ENCODE assay signal across 21 mouse cellular contexts in the genomic region with DNA sequence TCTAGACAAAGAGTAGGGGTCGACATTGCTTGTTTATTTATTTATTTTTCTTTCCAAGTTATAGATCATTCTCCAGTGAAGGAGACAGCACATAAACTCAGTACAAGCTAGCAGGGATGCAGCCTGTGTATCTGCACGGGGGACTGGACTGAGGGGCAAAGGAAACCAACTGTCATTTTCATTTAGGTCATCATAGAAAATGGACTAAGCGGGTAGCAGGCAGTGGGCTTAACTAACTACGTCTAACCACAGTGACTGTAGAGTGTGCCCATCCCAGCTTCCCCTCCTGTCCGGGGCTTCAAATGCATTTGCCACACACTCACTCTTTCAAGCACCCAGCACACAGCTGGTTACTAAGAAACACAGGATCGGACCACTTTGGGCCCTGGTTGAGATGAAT.
"Had no signal": no experiment of that assay in that cellular context is flagged by ENCODE, and none has a peak within 500 bp of the region (broad histone marks: within the 10 kb centered on the region; RNA-seq: fewer than 3 reads in every experiment).

No protein-coding gene starts in this region.

- H3K4me3 ChIP-seq: gastrocnemius, adult 2 months; heart, embryonic 13.5 days; heart, embryonic 15.5 days; hindbrain, embryonic 13.5 days; hindbrain, embryonic 15.5 days; left cerebral cortex, adult 2 months; limb, embryonic 10.5 days; limb, embryonic 12.5 days; liver, embryonic 13.5 days; liver, embryonic 15.5 days had no signal

- DNase-seq: gastrocnemius, adult 2 months; gastrocnemius, postnatal 10 days; gastrocnemius, postnatal 25 days; heart, adult 18-20 months; heart, postnatal 14 days; heart, postnatal 36 days; kidney, adult 18-20 months; kidney, postnatal 14 days; kidney, postnatal 36 days; layer of hippocampus, adult 9-11 months; liver; liver, embryonic 13.5 days had no signal

- H3K36me3 ChIP-seq: heart, embryonic 13.5 days; heart, embryonic 15.5 days; hindbrain, embryonic 13.5 days; hindbrain, embryonic 15.5 days; limb, embryonic 10.5 days; limb, embryonic 12.5 days; liver, embryonic 13.5 days; liver, embryonic 15.5 days had no signal

- H3K4me1 ChIP-seq: heart, embryonic 13.5 days; heart, embryonic 15.5 days; hindbrain, embryonic 13.5 days; hindbrain, embryonic 15.5 days; limb, embryonic 10.5 days; limb, embryonic 12.5 days; liver, embryonic 13.5 days; liver, embryonic 15.5 days had no signal

- H3K27ac ChIP-seq: gastrocnemius, adult 2 months; heart, embryonic 13.5 days; heart, embryonic 15.5 days; hindbrain, embryonic 13.5 days; hindbrain, embryonic 15.5 days; hindbrain, postnatal 0 days; left cerebral cortex, adult 2 months; limb, embryonic 10.5 days; limb, embryonic 12.5 days; liver, embryonic 13.5 days; liver, embryonic 15.5 days had no signal
